Mouse (Mus musculus): Measurements from ENCODE around the gene Gm4131.

- TF ChIP-seq CTCF (IDR thresholded peaks at IDR 0.05; ENCODE audit: low read depth) = no peak
- TF ChIP-seq EP300 (IDR thresholded peaks at IDR 0.05; ENCODE audit: low read depth) = no peak
These were observed 149.2 kb downstream of the Gm4131 start for GRCm38 (mm10) chr14:62417501-62417900.

Data from liver, postnatal 0 days (tissue).